Mouse (Mus musculus): Measurements from ENCODE around the gene Srsf9. TPM values are rescaled to one million over a fixed set of nuclear protein-coding genes. Genes with fewer than 3 reads are reported as not detected.
"Not testable (repeated sequence)": the region's sequence is repeated elsewhere in the genome, so short reads cannot be mapped to it uniquely, and the experiment has no call there.

The Srsf9 gene
- polyA plus RNA-seq, 1 experiment, result 57.8 TPM

GRCm38 (mm10) chr5:115373441-115374203 lies 46.6 kb downstream of the Srsf9 start:
- Histone ChIP-seq H3K4me3 (ENCODE audit: extremely low read depth, insufficient read depth, insufficient read length) (no peak overlapping the region), H3K27me3 (ENCODE audit: control insufficient read depth, insufficient read depth, low read length) (peaks cover 11% of the 10 kb centered on the region), H3K36me3 (ENCODE audit: control insufficient read depth, insufficient read depth, low read length) (no peaks in the 10 kb centered on the region), H3K4me1 (ENCODE audit: control insufficient read depth, insufficient read depth, insufficient read length) (no peaks in the 10 kb centered on the region), H3K27ac (ENCODE audit: insufficient read depth, low read length) (no peak overlapping the region)
- TF ChIP-seq POLR2A (IDR thresholded peaks at IDR 0.05; ENCODE audit: low read depth, low read length) (no peak), CTCF (IDR thresholded peaks at IDR 0.05; ENCODE audit: extremely low read depth, insufficient read depth, insufficient read length, insufficient replicate concordance) (no peak)
- no peak for DNase-seq (ENCODE audit: low read depth in 1 of 2, low spot score in 2 of 2)
- WGBS, result 35% methylated on average over 26 of the region's 26 CpGs

- WGBS, result 34% methylated on average over 11 of the region's 11 CpGs
- Histone ChIP-seq H3K4me3 (ENCODE audit: extremely low read depth, insufficient read depth, insufficient read length) (no peak overlapping the region), H3K27me3 (ENCODE audit: control insufficient read depth, insufficient read depth, low read length) (peaks cover 11% of the 10 kb centered on the region), H3K36me3 (ENCODE audit: control insufficient read depth, insufficient read depth, low read length) (no peaks in the 10 kb centered on the region), H3K4me1 (ENCODE audit: control insufficient read depth, insufficient read depth, insufficient read length) (no peaks in the 10 kb centered on the region), H3K27ac (ENCODE audit: insufficient read depth, low read length) (no peak overlapping the region)
- DNase-seq (ENCODE audit: low read depth in 1 of 2, low spot score in 2 of 2), result no peak
- TF ChIP-seq POLR2A (IDR thresholded peaks at IDR 0.05; ENCODE audit: low read depth, low read length), result no peak
- no peak for TF ChIP-seq CTCF (IDR thresholded peaks at IDR 0.05; ENCODE audit: extremely low read depth, insufficient read depth, insufficient read length, insufficient replicate concordance)
Observed at GRCm38 (mm10) chr5:115374204-115374820, 47.3 kb downstream of the Srsf9 start.

GRCm38 (mm10) chr5:115375436-115375835 lies 48.5 kb downstream of the Srsf9 start:
- WGBS, result 75% methylated on average over 2 of the region's 2 CpGs
- Histone ChIP-seq H3K27me3 (ENCODE audit: control insufficient read depth, insufficient read depth, low read length) (peaks cover 9% of the 10 kb centered on the region), H3K4me3 (ENCODE audit: extremely low read depth, insufficient read depth, insufficient read length) (no peak overlapping the region), H3K4me1 (ENCODE audit: control insufficient read depth, insufficient read depth, insufficient read length) (no peaks in the 10 kb centered on the region), H3K27ac (ENCODE audit: insufficient read depth, low read length) (no peak overlapping the region), H3K36me3 (ENCODE audit: control insufficient read depth, insufficient read depth, low read length) (no peaks in the 10 kb centered on the region)
- no peak for TF ChIP-seq CTCF (IDR thresholded peaks at IDR 0.05; ENCODE audit: extremely low read depth, insufficient read depth, insufficient read length, insufficient replicate concordance)
- no peak for TF ChIP-seq POLR2A (IDR thresholded peaks at IDR 0.05; ENCODE audit: low read depth, low read length)
- DNase-seq (ENCODE audit: low read depth in 1 of 2, low spot score in 2 of 2), result no peak

GRCm38 (mm10) chr5:115378882-115379281 lies 51.9 kb downstream of the Srsf9 start:
- H3K4me1 ChIP-seq (ENCODE audit: control insufficient read depth, insufficient read depth, insufficient read length); H3K27me3 ChIP-seq (ENCODE audit: control insufficient read depth, insufficient read depth, low read length); H3K36me3 ChIP-seq (ENCODE audit: control insufficient read depth, insufficient read depth, low read length); H3K27ac ChIP-seq (ENCODE audit: insufficient read depth, low read length); DNase-seq (ENCODE audit: low read depth in 1 of 2, low spot score in 2 of 2); H3K4me3 ChIP-seq (ENCODE audit: extremely low read depth, insufficient read depth, insufficient read length): not testable (repeated sequence)
- 61% methylated on average over 2 of the region's 2 CpGs for WGBS

Other genes starting within 250 kb of the Srsf9 start
- not detected in 2 replicates for gene Gm10401, start 228.9 kb upstream of the Srsf9 start, polyA plus RNA-seq (2012; rRNA removed)
- 30.6 and 33.4 TPM in 2 replicates for gene Acads, start 207.8 kb upstream of the Srsf9 start, polyA plus RNA-seq (2012; rRNA removed)
- 38.7 and 44.4 TPM in 2 replicates for gene Unc119b, start 192.2 kb upstream of the Srsf9 start, polyA plus RNA-seq (2012; rRNA removed)
- 39.1 and 44.0 TPM in 2 replicates for gene Mlec, start 169.0 kb upstream of the Srsf9 start, polyA plus RNA-seq (2012; rRNA removed)
- 0.72 and 1.5 TPM in 2 replicates for gene Cabp1, start 132.8 kb upstream of the Srsf9 start, polyA plus RNA-seq (2012; rRNA removed)
- gene Pop5, start 91.3 kb upstream of the Srsf9 start, polyA plus RNA-seq (2012; rRNA removed), result 55.6 and 85.5 TPM in 2 replicates
- gene Rnf10, start 54.3 kb upstream of the Srsf9 start, polyA plus RNA-seq (2012; rRNA removed), result 124 and 125 TPM in 2 replicates
- gene Coq5, start 47.5 kb upstream of the Srsf9 start, polyA plus RNA-seq (2012; rRNA removed), result 6.3 and 6.6 TPM in 2 replicates
- gene Dynll1, start 26.2 kb upstream of the Srsf9 start, polyA plus RNA-seq (2012; rRNA removed), result 135 and 214 TPM in 2 replicates
- 4.9 and 5.8 TPM in 2 replicates for gene Gatc, start 14.0 kb downstream of the Srsf9 start, polyA plus RNA-seq (2012; rRNA removed)
- gene Triap1, start 14.0 kb downstream of the Srsf9 start, polyA plus RNA-seq (2012; rRNA removed), result 5.7 and 7.5 TPM in 2 replicates
- gene Cox6a1, start 21.8 kb downstream of the Srsf9 start, polyA plus RNA-seq (2012; rRNA removed), result 777 and 1,352 TPM in 2 replicates
- gene Msi1, start 102.4 kb downstream of the Srsf9 start, polyA plus RNA-seq (2012; rRNA removed), result 0.47 and 1.1 TPM in 2 replicates
- 284 and 435 TPM in 2 replicates for gene Pla2g1b, start 139.1 kb downstream of the Srsf9 start, polyA plus RNA-seq (2012; rRNA removed)
- 19.6 and 28.2 TPM in 2 replicates for gene Sirt4, start 157.5 kb downstream of the Srsf9 start, polyA plus RNA-seq (2012; rRNA removed)
- 63.8 and 76.1 TPM in 2 replicates for gene Pxn, start 179.5 kb downstream of the Srsf9 start, polyA plus RNA-seq (2012; rRNA removed)
- 2,439 and 2,476 TPM in 2 replicates for gene Rplp0, start 232.3 kb downstream of the Srsf9 start, polyA plus RNA-seq (2012; rRNA removed)
- 48.3 and 61.8 TPM in 2 replicates for gene Gcn1l1, start 238.1 kb downstream of the Srsf9 start, polyA plus RNA-seq (2012; rRNA removed)